Mouse (Mus musculus): ENCODE measurements around the gene Rab1b.

DNA sequence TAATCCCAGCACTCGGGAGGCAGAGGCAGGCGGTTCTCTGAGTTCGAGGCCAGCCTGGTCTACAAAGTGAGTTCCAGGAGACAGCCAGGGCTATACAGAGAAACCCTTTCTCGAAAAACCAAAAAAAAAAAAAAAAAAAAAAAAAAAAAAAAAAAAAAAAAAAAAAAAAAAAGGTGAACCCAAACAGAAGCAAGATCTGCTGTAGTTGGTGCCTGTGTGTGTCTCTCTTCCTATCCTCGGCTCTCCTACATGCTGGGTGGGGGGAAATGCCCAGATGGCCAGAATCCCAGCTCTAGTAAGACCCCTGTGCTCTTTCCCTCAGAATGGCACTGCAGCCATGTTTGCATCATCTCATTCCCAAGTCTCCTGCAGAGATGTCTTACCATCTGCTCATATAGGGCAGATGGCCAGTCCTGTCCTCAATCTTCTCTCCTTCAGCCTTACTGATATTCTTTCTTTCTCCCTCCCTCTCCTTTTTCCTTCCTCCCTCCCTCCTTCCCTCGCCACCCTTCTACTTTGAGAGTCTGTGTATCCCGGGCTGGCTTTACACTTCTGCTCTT, 17.3 kb upstream of the Rab1b start:
- TF ChIP-seq CTCF (IDR thresholded peaks at IDR 0.05; ENCODE audit: borderline replicate concordance, insufficient read depth, low read length) (no peak), POLR2A (IDR thresholded peaks at IDR 0.05; ENCODE audit: low read depth, low read length) (no peak)
